Mouse (Mus musculus): ENCODE results near the gene Zfp580.

- TF ChIP-seq CTCF (IDR thresholded peaks at IDR 0.05; ENCODE audit: borderline replicate concordance, insufficient read depth, low read length) (no peak), POLR2A (IDR thresholded peaks at IDR 0.05; ENCODE audit: low read depth, low read length) (no peak)
These were observed 43.1 kb upstream of the Zfp580 start for GRCm38 (mm10) chr7:5008229-5008628.
